Mouse (Mus musculus) heart, postnatal 0 days (tissue): Measurements from ENCODE around the gene Pbxip1. TPM values are rescaled to one million over a fixed set of nuclear protein-coding genes. Genes with fewer than 3 reads are reported as not detected.

ENCODE experiments used
- ATAC-seq: fragments of 200-750 bp; cut with Nextera tagmentation; 2 replicates; pipeline ENCODE4 v1.8.0; 2017; ENCODE audit warnings: low read depth, moderate number of reproducible peaks, moderate library complexity; ENCODE audit not compliant: insufficient read depth
- DNase-seq: peaks from one replicate; pipeline ENCODE4 v3.0.0-alpha.2; 2016; ENCODE audit warnings: low spot score
- H3K27ac ChIP-seq: fragments of 300-500 bp; sonication (generic); 2 replicates; pipeline ENCODE4 v1.5.1; 2014; ENCODE audit warnings: low read depth, mild to moderate bottlenecking
- H3K27me3 ChIP-seq: fragments of 300-500 bp; sonication (generic); 2 replicates; pipeline ENCODE4 v1.6.1; 2014; ENCODE audit warnings: low read length, mixed read lengths; ENCODE audit not compliant: control insufficient read depth, insufficient read depth
- H3K36me3 ChIP-seq: fragments of 300-500 bp; sonication (generic); replicated peaks from 2 replicates; pipeline ENCODE4 v1.6.1; 2014; ENCODE audit warnings: low read length, mixed read lengths; ENCODE audit not compliant: control insufficient read depth, insufficient read depth
- H3K4me1 ChIP-seq: fragments of 300-500 bp; sonication (generic); 2 replicates; pipeline ENCODE4 v1.6.1; 2014; ENCODE audit warnings: antibody characterized with exemption; ENCODE audit not compliant: control insufficient read depth, insufficient read depth
- H3K4me2 ChIP-seq: fragments of 300-500 bp; sonication (generic); 2 replicates; pipeline ENCODE4 v1.6.1; 2014; ENCODE audit warnings: low read depth, mild to moderate bottlenecking, low read length, moderate library complexity
- H3K4me3 ChIP-seq: fragments of 300-500 bp; sonication (generic); 2 replicates; pipeline ENCODE4 v1.5.1; 2014; ENCODE audit warnings: low read depth, low read length
- H3K9ac ChIP-seq: fragments of 300-500 bp; sonication (generic); replicated peaks from 2 replicates; pipeline ENCODE4 v1.6.1; 2014; ENCODE audit warnings: low read depth, low read length, mixed read lengths
- H3K9me3 ChIP-seq: fragments of 300-500 bp; sonication (generic); replicated peaks from 2 replicates; pipeline ENCODE4 v1.6.1; 2016; ENCODE audit warnings: low read length; ENCODE audit not compliant: control insufficient read depth
- CTCF ChIP-seq: IDR thresholded peaks from 2 replicates; pipeline ENCODE4 v1.5.1; 2016; ENCODE audit warnings: antibody characterized with exemption, control low read depth, low read depth
- EP300 ChIP-seq: IDR thresholded peaks from 2 replicates; pipeline ENCODE4 v1.6.1; 2016; ENCODE audit warnings: antibody characterized with exemption, low read depth
- WGBS: fragments of 180-500 bp; shearing (Covaris S2); extraction: QIAGEN DNeasy Blood & Tissue Kit; methylation state at CpG from one replicate; pipeline ENCODE4 v1.1.7; 2014; 5-methylcytosine and 5-hydroxymethylcytosine counted together
- polyA plus RNA-seq: library from polyadenylated mRNA; unstranded; fragments of >200 nt; fragmentation: Nextera tagmentation; extraction: Ambion mirVana; gene quantifications from 2 replicates; pipeline ENCODE4 v1.2.1, GENCODE M21; 2015
- total RNA-seq: library from RNA; depleted of rRNA; stranded (reverse); fragments of >200 nt; gene quantifications from 2 replicates; pipeline ENCODE4 v1.2.3, GENCODE M21; 2014; ENCODE audit warnings: low replicate concordance

The Pbxip1 gene
- total and polyA plus RNA-seq, 2 experiments from 2014 or later, result 73.2 to 84.4 TPM

GRCm38 (mm10) chr3:89411490-89412393 lies 24.8 kb upstream of the Pbxip1 start, which contains the start of gene Flad1:
Gene Flad1, minus strand, starts transcription at chr3:89411870.
- Histone ChIP-seq H3K27ac (peak within 1 kb of the TSS; percentile 59), H3K4me1 (peaks cover 8% of the 10 kb centered on the region), H3K9me3 (no peaks in the 10 kb centered on the region), H3K36me3 (peaks cover 30% of the 10 kb centered on the region), H3K4me2 (peak within 1 kb of the TSS; percentile 77), H3K4me3 (peak within 1 kb of the TSS; percentile 67), H3K27me3 (no peaks in the 10 kb centered on the region), H3K9ac (peak within 1 kb of the TSS; percentile 55)
- peak; percentile 99 for ATAC-seq
- 4% methylated on average over 28 of the region's 28 CpGs for WGBS
- peak; percentile 97 for DNase-seq
- TF ChIP-seq EP300 (peak; percentile 97), CTCF (no peak)

GRCm38 (mm10) chr3:89416158-89416557 lies 20.3 kb upstream of the Pbxip1 start:
- Histone ChIP-seq H3K27ac (no peak overlapping the region), H3K4me1 (peaks cover 9% of the 10 kb centered on the region), H3K9ac (no peak overlapping the region), H3K4me2 (no peak overlapping the region), H3K36me3 (peaks cover 25% of the 10 kb centered on the region), H3K4me3 (no peak overlapping the region), H3K9me3 (no peaks in the 10 kb centered on the region), H3K27me3 (no peaks in the 10 kb centered on the region)
- 95% methylated on average over 8 of the region's 8 CpGs for WGBS
- TF ChIP-seq CTCF, result no peak
- no peak for ATAC-seq
- DNase-seq, result no peak

- H3K9ac ChIP-seq, result peak overlapping the region; percentile 50
These were observed 19.4 kb upstream of the Pbxip1 start for GRCm38 (mm10) chr3:89417131-89417530.

DNA sequence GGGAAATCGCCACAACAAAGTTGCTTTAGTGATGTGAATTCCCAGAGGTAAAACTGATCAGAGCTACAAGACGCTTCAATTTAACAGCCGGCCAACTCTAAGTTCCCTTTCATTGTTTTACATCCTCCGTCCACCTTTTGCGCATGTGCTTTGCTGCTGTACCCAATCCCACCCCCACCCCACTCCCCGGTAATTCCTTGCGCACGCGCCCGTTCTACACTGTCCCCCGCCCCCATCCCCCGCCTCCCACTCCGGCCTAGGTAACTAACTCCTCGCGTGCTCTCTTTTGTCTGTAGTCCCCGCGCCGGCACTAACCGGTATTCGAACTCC lies 18.7 kb upstream of the Pbxip1 start:
- peak overlapping the region; percentile 50 for H3K9ac ChIP-seq
- ATAC-seq (peak; percentile 1; the same call in 1 of the 2 replicates), DNase-seq (no peak)
- no peaks in the 10 kb centered on the region for H3K9me3 ChIP-seq
- peaks cover 25% of the 10 kb centered on the region for H3K36me3 ChIP-seq
- TF ChIP-seq EP300, result no peak
- no peak for TF ChIP-seq CTCF
- peak overlapping the region; percentile 80 for H3K4me3 ChIP-seq
- peak overlapping the region; percentile 85 for H3K4me2 ChIP-seq
- no peaks in the 10 kb centered on the region for H3K27me3 ChIP-seq
- peaks cover 12% of the 10 kb centered on the region; the same call in 1 of the 2 replicates for H3K4me1 ChIP-seq
- H3K27ac ChIP-seq, result peak overlapping the region; percentile 63; the same call in 1 of the 2 replicates
- whole genome bisulfite sequencing, result under 1% methylated on average over 20 of the region's 20 CpGs

More at GRCm38 (mm10) chr3:89417131-89417530, 19.4 kb upstream of the Pbxip1 start:
- peaks cover 12% of the 10 kb centered on the region; the same call in 1 of the 2 replicates for H3K4me1 ChIP-seq
- H3K4me3 ChIP-seq, result peak overlapping the region; percentile 80
- no peak for ATAC-seq
- no peaks in the 10 kb centered on the region for H3K9me3 ChIP-seq
- 21% methylated on average over 2 of the region's 2 CpGs for whole genome bisulfite sequencing
- DNase-seq, result no peak
- TF ChIP-seq EP300, result no peak
- no peak for TF ChIP-seq CTCF
- peak overlapping the region; percentile 63; the same call in 1 of the 2 replicates for H3K27ac ChIP-seq
- peak overlapping the region; percentile 85 for H3K4me2 ChIP-seq
- H3K27me3 ChIP-seq, result no peaks in the 10 kb centered on the region
- peaks cover 25% of the 10 kb centered on the region for H3K36me3 ChIP-seq

GRCm38 (mm10) chr3:89418170-89418860 lies 18.2 kb upstream of the Pbxip1 start, which contains the start of the genes Cks1b and Shc1:
Gene Cks1b, minus strand, starts transcription at chr3:89418383.
Gene Shc1, plus strand, starts transcription at chr3:89418443.
- Histone ChIP-seq H3K9ac (peak within 1 kb of the TSS; percentile 75), H3K27me3 (no peaks in the 10 kb centered on the region), H3K4me3 (peak within 1 kb of the TSS; percentile 80), H3K9me3 (no peaks in the 10 kb centered on the region), H3K4me1 (peaks cover 12% of the 10 kb centered on the region; the same call in 1 of the 2 replicates), H3K4me2 (peak within 1 kb of the TSS; percentile 85), H3K36me3 (peaks cover 25% of the 10 kb centered on the region), H3K27ac (peak within 1 kb of the TSS; percentile 98)
- peak; percentile 92 for ATAC-seq
- WGBS, result under 1% methylated on average over 39 of the region's 39 CpGs
- TF ChIP-seq EP300, result 0 out of 2 replicates have a peak, but pooled peaks have one; percentile 26
- no peak for TF ChIP-seq CTCF
- DNase-seq, result peak; percentile 100
